Mouse (Mus musculus): ENCODE measurements around the gene Astn2. TPM values are rescaled to one million over a fixed set of nuclear protein-coding genes. Genes with fewer than 3 reads are reported as not detected.

Astn2 gene
- total RNA-seq, 2 experiments from 2014 or later: 32.5 to 35.1 TPM

DNA sequence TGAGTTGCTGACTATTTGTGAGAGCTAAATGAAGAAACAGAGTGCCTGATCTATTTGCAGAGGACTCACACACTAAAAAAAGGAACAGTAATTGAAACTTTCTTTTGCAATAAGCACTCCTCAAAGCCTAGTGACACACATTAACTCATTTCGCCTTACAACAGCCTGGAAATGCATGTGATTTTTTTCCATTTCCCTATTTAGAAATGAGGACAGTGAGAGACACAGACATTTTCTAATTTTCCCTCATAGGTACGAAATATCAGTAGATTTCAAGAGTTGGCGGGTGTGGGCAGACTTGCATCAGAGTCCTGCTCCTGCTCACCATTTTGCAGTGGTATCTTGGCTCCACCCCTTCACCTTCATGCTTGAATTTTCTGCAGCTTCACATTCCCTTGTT, 233.6 kb downstream of the Astn2 start:
- no peak for DNase-seq (ENCODE audit: low spot score in 2 of 2)

DNA sequence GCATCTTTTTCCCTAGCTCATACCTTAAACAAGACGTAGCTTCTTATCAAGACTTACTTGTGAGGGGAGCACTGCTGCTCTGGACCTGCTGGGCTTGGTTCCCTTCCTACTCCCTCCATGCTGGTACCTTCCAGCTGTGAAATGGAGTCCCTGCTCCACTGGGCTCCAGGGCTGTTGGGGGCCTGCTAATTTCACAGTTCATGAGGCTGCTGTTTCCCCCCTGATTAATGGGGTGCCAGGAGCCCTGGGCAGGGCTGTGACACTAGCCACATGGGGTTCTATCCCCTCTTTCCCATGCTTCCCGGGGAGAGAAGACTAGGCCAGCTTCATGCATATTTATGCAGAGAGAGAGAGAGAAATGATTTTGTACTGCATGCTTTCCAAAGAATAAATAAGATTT, 234.9 kb downstream of the Astn2 start:
- no peak for DNase-seq (ENCODE audit: low spot score in 2 of 2)

DNA sequence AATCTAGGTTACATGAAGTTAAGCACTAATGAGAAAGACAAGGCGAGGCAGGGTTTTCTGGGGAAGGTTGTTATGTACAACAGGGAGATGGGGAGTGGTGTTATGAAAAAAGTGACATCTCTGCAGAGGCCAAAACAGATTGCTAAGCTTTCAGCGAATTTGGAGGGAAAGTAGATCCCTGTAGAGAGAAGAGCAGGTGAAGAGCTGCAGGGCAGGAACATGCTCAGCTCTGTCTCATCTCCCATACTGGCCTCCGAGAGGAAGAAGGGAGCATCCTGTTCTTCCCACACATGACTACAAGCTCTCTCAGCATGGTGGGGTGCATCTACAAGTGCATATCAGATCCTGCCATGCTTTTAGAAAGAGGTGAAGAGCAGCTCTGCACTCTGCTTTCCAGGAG, 245.7 kb downstream of the Astn2 start:
- no peak for DNase-seq (ENCODE audit: low spot score in 2 of 2)

GRCm38 (mm10) chr4:66157439-66158113, 246.8 kb downstream of the Astn2 start:
- DNase-seq (ENCODE audit: low spot score in 2 of 2): no peak

DNA sequence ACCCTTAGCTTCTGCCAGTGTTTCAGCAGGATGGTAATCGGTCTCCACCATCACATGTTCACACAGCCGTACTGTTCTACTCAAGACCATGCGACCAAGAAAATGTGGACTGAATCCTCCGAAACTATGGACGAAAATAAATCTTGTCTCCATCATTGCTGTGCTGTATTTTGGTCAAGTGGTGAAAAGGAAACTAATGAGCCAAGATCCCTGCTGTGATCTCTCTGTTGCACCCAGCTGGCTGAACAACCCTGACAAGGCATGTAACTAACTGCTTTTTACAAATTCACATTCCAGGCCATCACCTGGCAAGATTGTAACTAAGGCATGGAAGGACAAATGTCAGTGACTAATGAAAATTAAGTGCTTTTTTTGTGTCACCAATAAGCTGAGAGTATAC, 257.9 kb downstream of the Astn2 start:
- no peak for DNase-seq (ENCODE audit: low spot score in 2 of 2)

GRCm38 (mm10) chr4:66126181-66126580, 278.2 kb downstream of the Astn2 start:
- no peak for DNase-seq (ENCODE audit: low spot score in 2 of 2)

DNA sequence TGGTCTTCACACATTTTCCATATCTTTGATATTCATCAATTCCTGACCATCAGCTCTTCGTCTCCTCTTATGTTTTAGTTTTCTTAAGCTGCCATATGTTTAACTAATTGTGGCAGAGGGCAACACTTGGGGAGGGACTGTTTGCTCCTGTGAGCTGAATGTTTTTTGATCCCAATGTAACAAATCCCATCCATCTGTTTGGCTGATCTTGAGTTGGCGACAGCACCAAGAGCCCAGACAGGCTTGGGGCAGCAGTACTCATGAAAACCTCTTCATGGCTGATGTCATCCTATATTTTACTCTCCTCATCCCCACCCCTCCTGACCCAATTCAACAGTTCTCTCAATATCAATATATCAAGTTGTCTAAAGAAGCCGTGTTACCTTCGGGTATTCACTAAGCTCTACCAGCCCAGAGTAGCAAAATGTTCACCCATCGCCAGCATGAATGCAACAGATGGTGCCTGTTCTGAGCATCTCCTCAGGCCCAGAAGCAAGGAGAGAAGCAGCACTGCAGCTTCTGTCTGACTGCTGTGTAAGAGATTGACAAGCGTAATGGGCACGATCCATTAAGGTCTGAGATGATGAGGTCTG, 281.5 kb downstream of the Astn2 start:
- no peak for DNase-seq (ENCODE audit: low spot score in 2 of 2)

GRCm38 (mm10) chr4:66114243-66114642, 290.2 kb downstream of the Astn2 start:
- DNase-seq (ENCODE audit: low spot score in 2 of 2): no peak

DNA sequence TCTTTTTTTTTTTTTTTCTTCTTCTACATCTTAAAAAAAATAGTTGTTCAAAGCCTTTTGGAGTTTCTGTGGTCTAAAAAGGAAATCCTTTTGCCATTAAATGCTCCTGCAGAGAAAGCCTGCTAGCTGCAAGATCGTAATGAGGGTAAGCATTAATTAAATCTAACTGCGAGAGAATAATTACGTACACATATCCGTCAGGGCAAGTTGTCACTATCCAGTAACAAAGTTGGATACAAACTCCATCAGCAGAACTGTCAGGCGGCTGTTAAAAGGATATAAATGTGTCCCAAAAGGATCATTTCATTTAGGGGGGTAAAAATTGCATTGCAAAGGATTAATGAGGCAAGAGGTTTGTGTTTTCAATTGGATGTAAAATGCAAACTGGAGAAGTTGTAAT, 302.4 kb downstream of the Astn2 start:
- DNase-seq (ENCODE audit: low spot score in 2 of 2): no peak

DNA sequence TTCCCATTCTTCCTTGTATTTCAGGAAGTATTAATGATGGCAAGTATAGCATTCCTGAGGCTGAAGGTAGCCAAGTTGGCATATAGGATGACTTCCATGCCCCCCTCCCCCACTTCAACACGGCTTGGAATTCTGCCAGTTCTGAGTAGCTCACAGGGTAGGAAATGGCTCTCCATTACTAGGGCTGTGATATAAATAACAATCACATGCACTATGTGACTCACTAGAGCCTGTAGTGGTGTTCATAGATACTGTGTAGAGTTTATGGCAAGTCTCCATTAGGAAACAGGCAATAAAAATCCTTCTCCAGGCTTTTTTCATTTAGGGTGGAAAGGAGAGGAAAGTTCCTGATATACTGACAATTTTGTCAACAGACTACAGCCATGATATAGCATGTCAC, 306.8 kb downstream of the Astn2 start:
- no peak for DNase-seq (ENCODE audit: low spot score in 2 of 2)

DNA sequence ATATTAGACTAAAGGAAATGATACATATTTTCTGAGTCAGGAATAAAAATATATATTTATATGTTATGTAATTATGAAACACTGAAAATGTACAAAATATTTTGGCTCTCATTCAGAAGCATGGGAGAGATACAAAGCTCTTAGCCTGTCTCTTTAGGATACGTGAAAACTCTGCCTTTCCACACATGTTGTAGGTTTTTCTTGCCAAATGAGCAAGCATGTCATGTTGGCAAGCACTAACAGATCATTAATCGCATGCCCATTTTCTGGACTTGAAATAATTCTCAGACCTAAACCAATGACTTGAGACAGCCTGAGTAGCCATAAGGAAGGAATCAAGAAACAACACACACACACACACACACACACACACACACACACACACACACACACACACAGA, 308.3 kb downstream of the Astn2 start:
- no peak for DNase-seq (ENCODE audit: low spot score in 2 of 2)

GRCm38 (mm10) chr4:66057161-66057560, 347.2 kb downstream of the Astn2 start:
- DNase-seq (ENCODE audit: low spot score in 2 of 2): no peak

DNA sequence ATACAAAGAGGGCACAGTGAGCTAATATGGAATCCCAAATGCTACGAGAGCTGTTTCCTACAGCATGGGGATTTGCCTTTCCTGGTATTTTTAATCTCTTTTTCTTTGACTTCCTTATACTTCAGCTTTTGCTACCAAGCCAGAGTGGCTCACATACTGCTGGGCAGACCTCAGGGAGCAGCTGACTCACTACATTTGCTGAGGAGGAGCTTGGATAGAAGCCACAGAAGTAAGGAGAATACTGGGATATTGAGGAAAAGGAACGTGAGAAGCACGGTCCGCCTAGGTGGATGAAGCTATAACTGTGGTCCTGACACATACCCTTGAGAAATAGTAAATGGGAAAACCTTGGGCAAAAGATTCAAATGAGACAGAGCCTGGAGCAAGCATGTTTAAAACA, 348.7 kb downstream of the Astn2 start:
- DNase-seq (ENCODE audit: low spot score in 2 of 2): no peak

- no peak for DNase-seq (ENCODE audit: low spot score in 2 of 2)
These were observed 361.3 kb downstream of the Astn2 start for GRCm38 (mm10) chr4:66043014-66043672.

DNA sequence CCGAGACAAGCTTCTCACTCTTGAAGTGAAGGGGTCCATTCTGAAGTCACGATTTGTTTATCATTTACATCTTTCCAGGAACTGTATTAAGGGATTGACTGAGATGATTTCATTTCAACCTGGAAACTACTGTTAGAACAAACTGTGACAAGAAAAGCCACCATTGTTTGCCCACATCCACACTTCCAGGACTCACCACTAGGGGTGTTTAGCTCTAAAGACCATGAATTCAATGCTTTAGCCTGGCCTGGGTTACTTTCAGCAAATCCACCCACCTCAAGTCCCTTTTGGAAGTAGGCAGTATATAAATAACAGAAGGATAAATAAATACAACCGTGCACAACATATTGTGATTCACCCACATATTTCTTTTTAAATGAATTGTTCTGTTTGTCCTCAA, 370.6 kb downstream of the Astn2 start:
- peak in 1 of 2 experiments; percentile 21 for DNase-seq (ENCODE audit: low spot score in 2 of 2)

DNA sequence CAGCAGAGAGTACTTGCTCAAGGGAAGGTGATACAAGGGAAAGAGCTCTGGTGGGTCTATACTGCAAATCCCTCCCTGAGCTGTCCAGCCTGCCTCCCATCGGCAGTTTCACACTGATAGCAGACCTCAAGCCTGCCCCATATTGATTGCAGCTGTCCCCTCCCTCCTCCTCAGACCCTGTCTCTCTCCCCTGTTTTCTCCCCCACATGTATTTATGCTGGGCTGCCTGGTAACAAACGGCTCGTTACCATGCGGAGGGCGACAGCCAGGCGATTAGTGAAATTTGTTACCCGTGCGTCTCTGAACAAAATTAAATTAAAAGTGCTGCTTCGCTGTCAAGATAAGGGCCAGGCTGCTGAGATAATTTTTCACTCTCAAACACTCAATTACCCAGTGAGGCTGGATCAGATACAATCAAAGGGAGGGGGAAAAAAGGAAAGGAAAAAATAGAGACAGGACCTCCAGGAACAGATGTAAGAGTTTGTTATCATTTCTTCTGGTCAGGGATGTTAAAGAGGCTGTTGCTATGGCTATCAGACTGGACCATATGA, 373.0 kb downstream of the Astn2 start:
- DNase-seq (ENCODE audit: low spot score in 2 of 2): peak; percentile 7 to 10

DNA sequence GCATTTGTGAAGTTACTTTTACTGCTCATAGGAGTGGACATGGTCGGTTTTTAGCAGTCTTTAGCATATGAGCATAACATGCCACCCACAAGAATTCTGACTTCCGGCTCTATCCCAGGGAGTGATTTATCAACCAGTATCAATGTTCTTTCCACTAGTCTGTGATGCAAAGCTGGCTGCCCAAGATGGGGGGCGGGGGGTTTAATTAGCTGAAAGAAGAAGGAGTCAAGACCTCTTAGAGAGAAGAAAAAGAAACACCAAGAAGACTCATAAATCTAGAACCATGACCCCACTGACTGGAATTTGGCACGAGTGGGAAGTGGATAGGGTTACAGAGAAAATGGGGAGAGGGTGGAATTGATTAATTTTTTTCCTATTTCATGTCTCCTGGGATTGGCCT, 374.5 kb downstream of the Astn2 start:
- DNase-seq (ENCODE audit: low spot score in 2 of 2): no peak

- DNase-seq (ENCODE audit: low spot score in 2 of 2): no peak
These were observed 376.5 kb downstream of the Astn2 start for GRCm38 (mm10) chr4:66027866-66028265.

DNA sequence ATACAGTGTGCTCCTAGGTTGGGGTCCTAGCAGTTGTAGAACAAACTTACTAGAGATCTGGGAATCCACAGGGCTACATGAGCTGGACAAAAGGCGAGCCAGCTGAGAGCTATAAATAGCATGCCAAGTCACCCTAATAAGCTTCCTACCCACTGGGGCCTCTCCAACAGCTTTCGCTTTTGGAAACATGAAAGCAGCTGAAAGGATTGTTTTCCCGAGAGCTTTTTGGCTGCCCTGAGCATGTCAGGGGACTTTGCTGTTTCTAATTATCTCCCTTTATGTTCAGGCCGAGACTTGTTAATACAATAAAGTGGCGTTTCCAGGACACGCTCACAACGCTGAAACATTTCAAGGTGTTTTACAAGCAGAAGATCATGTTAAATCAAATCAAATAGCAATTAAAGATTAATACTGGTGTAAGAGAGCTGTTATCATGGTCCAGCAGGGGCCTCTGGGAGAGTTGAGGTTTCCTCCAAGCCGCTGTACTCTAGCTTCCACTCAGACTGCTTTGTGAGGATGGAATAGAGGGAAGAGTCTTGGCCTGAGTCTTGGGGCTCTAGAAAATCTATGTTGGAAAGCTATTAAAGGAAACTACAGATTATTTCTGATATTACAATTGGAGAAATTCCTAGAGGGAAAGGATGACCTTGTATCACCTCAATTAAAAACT, 378.9 kb downstream of the Astn2 start:
- DNase-seq (ENCODE audit: low spot score in 2 of 2): peak; percentile 15 to 28

GRCm38 (mm10) chr4:66002936-66003335, 401.5 kb downstream of the Astn2 start:
- no peak for DNase-seq (ENCODE audit: low spot score in 2 of 2)

DNA sequence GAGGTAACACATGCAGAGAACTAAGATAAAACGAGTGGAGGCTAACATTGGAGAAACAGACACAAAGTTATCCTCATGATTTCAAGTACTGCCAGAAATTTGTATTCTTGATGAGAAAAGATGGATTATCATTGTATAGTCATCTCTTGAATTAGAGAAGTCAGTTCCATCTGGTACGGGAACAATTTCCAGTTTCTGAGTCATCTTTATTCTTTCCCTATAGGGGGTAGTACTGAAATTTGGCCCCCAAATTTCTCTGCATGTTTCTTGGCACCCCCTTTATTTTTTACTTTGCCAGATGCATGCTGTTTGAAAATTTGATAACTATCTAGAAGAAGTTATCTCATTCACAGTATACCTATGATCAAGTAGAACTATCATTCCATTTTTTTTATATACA, 420.8 kb downstream of the Astn2 start:
- no peak for DNase-seq (ENCODE audit: low spot score in 2 of 2)

GRCm38 (mm10) chr4:65982882-65983281, 421.5 kb downstream of the Astn2 start:
- no peak for DNase-seq (ENCODE audit: low spot score in 2 of 2)

Data from layer of hippocampus, postnatal 10 days (tissue).